Mouse (Mus musculus) limb, embryonic 14.5 days (tissue): Measurements from ENCODE around the gene Sdhaf1. TPM values are rescaled to one million over a fixed set of nuclear protein-coding genes. Genes with fewer than 3 reads are reported as not detected.

Source experiments
- ATAC-seq: fragments of 200-750 bp; cut with Nextera tagmentation; 2 replicates; pipeline ENCODE4 v1.8.0; 2017; ENCODE audit warnings: low read depth, moderate number of reproducible peaks, moderate TSS enrichment; ENCODE audit not compliant: low FRiP score
- DNase-seq: peaks from one replicate; pipeline ENCODE4 v3.0.0-alpha.2; 2015; ENCODE audit warnings: low spot score
- H3K27ac ChIP-seq: fragments of 300-500 bp; sonication (generic); replicated peaks from 2 replicates; pipeline ENCODE4 v1.5.1; 2014; ENCODE audit warnings: low read depth, mild to moderate bottlenecking, low read length, moderate library complexity, mixed read lengths
- H3K27me3 ChIP-seq: fragments of 300-500 bp; sonication (generic); 2 replicates; pipeline ENCODE4 v1.6.1; 2014; ENCODE audit warnings: low read length, mixed read lengths; ENCODE audit not compliant: control insufficient read depth, insufficient read depth
- H3K36me3 ChIP-seq: fragments of 300-500 bp; sonication (generic); 2 replicates; pipeline ENCODE4 v1.6.1; 2014; ENCODE audit warnings: mild to moderate bottlenecking, low read length, moderate library complexity, mixed read lengths; ENCODE audit not compliant: control insufficient read depth, insufficient read depth
- H3K4me1 ChIP-seq: fragments of 300-500 bp; sonication (generic); 2 replicates; pipeline ENCODE4 v1.6.1; 2014; ENCODE audit warnings: antibody characterized with exemption, low read length, mixed read lengths; ENCODE audit not compliant: control insufficient read depth, insufficient read depth
- H3K4me2 ChIP-seq: fragments of 300-500 bp; sonication (generic); replicated peaks from 2 replicates; pipeline ENCODE4 v1.6.1; 2014; ENCODE audit warnings: low read depth, mild to moderate bottlenecking, low read length, moderate library complexity; ENCODE audit not compliant: severe bottlenecking
- H3K4me3 ChIP-seq: fragments of 300-500 bp; sonication (generic); replicated peaks from 2 replicates; pipeline ENCODE4 v1.5.1; 2014; ENCODE audit warnings: low read length
- H3K9ac ChIP-seq: fragments of 300-500 bp; sonication (generic); 2 replicates; pipeline ENCODE4 v1.6.1; 2014; ENCODE audit warnings: mild to moderate bottlenecking, low read depth, low read length, moderate library complexity; ENCODE audit not compliant: severe bottlenecking
- H3K9me3 ChIP-seq: fragments of 300-500 bp; sonication (generic); 2 replicates; pipeline ENCODE4 v1.6.1; 2016; ENCODE audit warnings: low read length; ENCODE audit not compliant: control insufficient read depth
- POLR2A ChIP-seq: fragments of 200-500 bp; IDR thresholded peaks from 2 replicates; pipeline ENCODE4 v1.8.0; 2012; ENCODE audit warnings: inconsistent platforms, mild to moderate bottlenecking, moderate library complexity, borderline replicate concordance; ENCODE audit not compliant: insufficient read depth, insufficient read length; ENCODE audit errors: extremely low read depth
- WGBS: fragments of 180-500 bp; shearing (Covaris S2); extraction: QIAGEN DNeasy Blood & Tissue Kit; methylation state at CpG from one replicate; pipeline ENCODE4 v1.1.7; 2014; 5-methylcytosine and 5-hydroxymethylcytosine counted together
- polyA plus RNA-seq, 2 experiments: library from polyadenylated mRNA; depleted of rRNA in 1 of 2; stranded (reverse) in 1 of 2; unstranded in 1 of 2; fragments of >200 nt; fragmentation: Nextera tagmentation in 1 of 2; extraction: Ambion mirVana in 1 of 2; gene quantifications; 2 replicates each; pipeline versions ENCODE4 v1.2.1 to v1.2.3; 2012 to 2014

Sdhaf1 gene
- polyA plus RNA-seq, 2 experiments, result 18.6 to 20.7 TPM

- DNase-seq (no peak), ATAC-seq (no peak)
- Histone ChIP-seq H3K4me3 (no peak overlapping the region), H3K27me3 (no peaks in the 10 kb centered on the region), H3K4me1 (peaks cover 13% of the 10 kb centered on the region), H3K4me2 (peak overlapping the region; percentile 52), H3K9ac (no peak overlapping the region), H3K36me3 (peaks cover 37% of the 10 kb centered on the region), H3K27ac (no peak overlapping the region), H3K9me3 (no peaks in the 10 kb centered on the region)
- WGBS, result 47% methylated on average over 27 of the region's 27 CpGs
- TF ChIP-seq POLR2A, result no peak
Measured at GRCm38 (mm10) chr7:30313666-30314320, 9.9 kb downstream of the Sdhaf1 start.

- peaks cover 38% of the 10 kb centered on the region for H3K36me3 ChIP-seq
- no peaks in the 10 kb centered on the region for H3K27me3 ChIP-seq
- H3K4me2 ChIP-seq, result no peak overlapping the region
- 84% methylated on average over 12 of the region's 12 CpGs for WGBS
- TF ChIP-seq POLR2A, result no peak
- no peak overlapping the region for H3K4me3 ChIP-seq
- H3K27ac ChIP-seq, result no peak overlapping the region
- no peak overlapping the region for H3K9ac ChIP-seq
- ATAC-seq (no peak), DNase-seq (no peak)
- no peaks in the 10 kb centered on the region for H3K9me3 ChIP-seq
- peaks cover 7% of the 10 kb centered on the region for H3K4me1 ChIP-seq
Measured at GRCm38 (mm10) chr7:30310136-30310535, 13.6 kb downstream of the Sdhaf1 start.

GRCm38 (mm10) chr7:30309395-30310129, 14.1 kb downstream of the Sdhaf1 start:
- WGBS, result 63% methylated on average over 15 of the region's 15 CpGs
- Histone ChIP-seq H3K27me3 (no peaks in the 10 kb centered on the region), H3K4me1 (peaks cover 5% of the 10 kb centered on the region), H3K9me3 (no peaks in the 10 kb centered on the region), H3K4me3 (peak overlapping the region; percentile 61), H3K36me3 (peaks cover 38% of the 10 kb centered on the region), H3K9ac (peak overlapping the region; percentile 61), H3K4me2 (peak overlapping the region; percentile 80), H3K27ac (no peak overlapping the region)
- DNase-seq (no peak), ATAC-seq (no peak)
- no peak for TF ChIP-seq POLR2A

- Histone ChIP-seq H3K9ac (peak within 1 kb of the TSS; percentile 61), H3K4me1 (peaks cover 5% of the 10 kb centered on the region), H3K9me3 (no peaks in the 10 kb centered on the region), H3K36me3 (peaks cover 45% of the 10 kb centered on the region), H3K27me3 (no peaks in the 10 kb centered on the region), H3K4me2 (peak within 1 kb of the TSS; percentile 80), H3K4me3 (peak within 1 kb of the TSS; percentile 61), H3K27ac (no peak within 1 kb of the TSS)
- DNase-seq, result peak; percentile 97
- ATAC-seq, result peak; percentile 99
- no peak for TF ChIP-seq POLR2A
- 3% methylated on average over 27 of the region's 27 CpGs for WGBS
Measured at GRCm38 (mm10) chr7:30308076-30309005, 15.4 kb downstream of the Sdhaf1 start, which contains the start of gene Alkbh6. Gene Alkbh6 (plus strand): TSS chr7:30308717.
